Mouse (Mus musculus) cerebellum, adult 2 months (tissue): Measurements from ENCODE around the gene Vpreb1.

ENCODE experiments used
- CTCF ChIP-seq: fragments of 200-500 bp; IDR thresholded peaks from 2 replicates; pipeline ENCODE4 v1.5.1; 2011; ENCODE audit warnings: low read depth, mild to moderate bottlenecking, control low read depth, low read length, moderate library complexity, borderline replicate concordance; ENCODE audit not compliant: insufficient read depth
- POLR2A ChIP-seq: fragments of 200-500 bp; IDR thresholded peaks from 2 replicates; pipeline ENCODE4 v1.6.1; 2011; ENCODE audit warnings: low read length, control low read depth, borderline replicate concordance; ENCODE audit not compliant: insufficient read depth

GRCm38 (mm10) chr16:16892366-16892765, 21.7 kb upstream of the Vpreb1 start:
- TF ChIP-seq POLR2A (no peak), CTCF (no peak)
